ENCODE assay signal across 18 mouse cellular contexts in the genomic region with DNA sequence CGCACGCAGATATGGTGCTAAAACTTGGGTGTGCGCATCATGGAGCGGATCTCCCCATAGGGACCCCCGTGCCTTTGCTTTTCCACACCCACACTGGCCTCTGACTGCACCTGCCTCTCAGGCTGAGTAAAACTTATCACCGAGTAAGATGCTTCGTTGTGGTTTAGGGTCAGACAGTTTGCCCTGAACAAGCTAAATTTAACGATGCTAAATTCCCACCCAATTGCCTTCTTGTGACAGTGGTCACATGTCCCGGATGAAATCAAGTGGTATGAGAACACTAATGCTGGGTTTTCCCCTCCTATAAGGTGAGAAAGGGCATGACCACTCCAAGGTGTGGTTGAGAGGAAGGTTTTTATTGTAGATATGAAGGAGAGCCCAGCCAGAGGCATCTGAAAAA. TPM values are rescaled to one million over a fixed set of nuclear protein-coding genes. Genes with fewer than 3 reads are reported as not detected.
"Had no signal": no experiment of that assay in that cellular context is flagged by ENCODE, and none has a peak within 500 bp of the region (broad histone marks: within the 10 kb centered on the region; RNA-seq: fewer than 3 reads in every experiment).

No protein-coding gene starts in this region.

- H3K4me3 ChIP-seq: layer of hippocampus, adult 2 months; limb, embryonic 13.5 days; midbrain, embryonic 10.5 days; neural tube, embryonic 13.5 days had no signal

- H3K9ac ChIP-seq: limb, embryonic 13.5 days; liver, embryonic 14.5 days; neural tube, embryonic 13.5 days had no signal

- H3K36me3 ChIP-seq: limb, embryonic 13.5 days; midbrain, embryonic 10.5 days; neural tube, embryonic 13.5 days had no signal

- H3K27ac ChIP-seq: layer of hippocampus, adult 2 months; limb, embryonic 13.5 days; liver, embryonic 14.5 days; midbrain, embryonic 10.5 days; neural tube, embryonic 13.5 days; stomach, postnatal 0 days had no signal

- H3K4me2 ChIP-seq: limb, embryonic 13.5 days; neural tube, embryonic 13.5 days had no signal

- H3K27me3 ChIP-seq: limb, embryonic 13.5 days; neural tube, embryonic 13.5 days had no signal

- DNase-seq: kidney, postnatal 10 days; kidney, postnatal 4 days; left cerebral cortex, postnatal 4 days; lung, adult 18-20 months; midbrain, embryonic 14.5 days; retina, postnatal 1 day; right cerebral cortex, postnatal 4 days; spleen, adult 18-20 months; thymus, postnatal 4 days had no signal

- H3K9me3 ChIP-seq: limb, embryonic 13.5 days; midbrain, embryonic 10.5 days; neural tube, embryonic 13.5 days had no signal

RNA-seq across cellular contexts. Expression of gene Klrg1, which starts 11.1 kb away (rescaled TPM):
- polyA plus RNA-seq: kidney, embryonic 14.5 days; liver, adult 2 months; liver, embryonic 14.5 days; lung, embryonic 16.5 days; midbrain, embryonic 10.5 days had no signal
